Mouse (Mus musculus) MEL (cell line): ENCODE data around the gene Hao2. TPM values are rescaled to one million over a fixed set of nuclear protein-coding genes. Genes with fewer than 3 reads are reported as not detected.

Source experiments
- DNase-seq: peaks from one replicate; pipeline ENCODE4 v3.0.0; 2011; ENCODE audit warnings: low read depth, low spot score
- H3K27ac ChIP-seq: 2 replicates; pipeline ENCODE4 v1.5.1; 2012; ENCODE audit warnings: low read depth, mild to moderate bottlenecking, control low read depth, low read length, moderate library complexity; ENCODE audit not compliant: control insufficient read depth
- H3K27me3 ChIP-seq, 2 experiments: fragments of 150-350 bp in 1 of 2; sonication (generic) in 1 of 2; 2 replicates each; pipeline ENCODE4 v1.6.1; 2012; ENCODE audit warnings: low read length in 2 of 2, mild to moderate bottlenecking in 2 of 2, improper control_type of control experiment in 1 of 2, moderate library complexity in 1 of 2; ENCODE audit not compliant: insufficient read depth in 2 of 2, control insufficient read depth in 1 of 2
- H3K36me3 ChIP-seq, 2 experiments: 2 replicates each; pipeline ENCODE4 v1.6.1; 2012 to 2014; ENCODE audit warnings: low read length in 2 of 2, improper control_type of control experiment in 1 of 2, inconsistent platforms in 1 of 2, mild to moderate bottlenecking in 1 of 2; ENCODE audit not compliant: insufficient read depth in 2 of 2, control insufficient read depth in 1 of 2
- H3K4me1 ChIP-seq, 2 experiments: fragments of 150-350 bp in 1 of 2; sonication (generic) in 1 of 2; 2 replicates each; pipeline ENCODE4 v1.6.1; 2012; ENCODE audit warnings: low read length in 2 of 2, improper control_type of control experiment in 1 of 2, mild to moderate bottlenecking in 1 of 2; ENCODE audit not compliant: insufficient read depth in 2 of 2, control insufficient read depth in 1 of 2
- H3K4me3 ChIP-seq, 2 experiments: fragments of 150-350 bp in 1 of 2; sonication (generic) in 1 of 2; 2 replicates each; pipeline ENCODE4 v1.5.1; 2012; ENCODE audit warnings: low read depth in 2 of 2, low read length in 2 of 2, mild to moderate bottlenecking in 2 of 2, moderate library complexity in 2 of 2, control low read depth in 1 of 2, improper control_type of control experiment in 1 of 2; ENCODE audit not compliant: control insufficient read depth in 1 of 2, insufficient read depth in 1 of 2
- H3K79me2 ChIP-seq: 2 replicates; pipeline ENCODE4 v1.6.1; 2012; ENCODE audit warnings: mild to moderate bottlenecking, low read length, moderate library complexity; ENCODE audit not compliant: control insufficient read depth, poor library complexity, insufficient read depth
- H3K9ac ChIP-seq: 2 replicates; pipeline ENCODE4 v1.6.1; 2012; ENCODE audit warnings: low read depth, mild to moderate bottlenecking, control low read depth, low read length, moderate library complexity; ENCODE audit not compliant: control insufficient read depth, poor library complexity, severe bottlenecking
- H3K9me3 ChIP-seq: fragments of 150-350 bp; sonication (generic); replicated peaks from 2 replicates; pipeline ENCODE4 v1.6.1; 2012; ENCODE audit warnings: mild to moderate bottlenecking, low read length, improper control_type of control experiment, moderate library complexity; ENCODE audit not compliant: insufficient read depth
- BHLHE40 ChIP-seq: IDR thresholded peaks from 2 replicates; pipeline ENCODE4 v1.6.1; 2012; ENCODE audit warnings: low read depth, mild to moderate bottlenecking, inconsistent platforms, low read length, improper control_type of control experiment, borderline replicate concordance
- E2F4 ChIP-seq: IDR thresholded peaks from 2 replicates; pipeline ENCODE4 v1.6.1; 2011; ENCODE audit warnings: low read depth, low read length, improper control_type of control experiment, borderline replicate concordance
- ELF1 ChIP-seq: IDR thresholded peaks from 2 replicates; pipeline ENCODE4 v1.6.1; 2014; ENCODE audit warnings: low read depth, mild to moderate bottlenecking, inconsistent platforms, low read length, improper control_type of control experiment, moderate library complexity
- ETS1 ChIP-seq: IDR thresholded peaks from 2 replicates; pipeline ENCODE4 v1.6.1; 2012; ENCODE audit warnings: low read depth, mild to moderate bottlenecking, inconsistent platforms, low read length, improper control_type of control experiment, moderate library complexity
- GABPA ChIP-seq: IDR thresholded peaks from 2 replicates; pipeline ENCODE4 v1.6.1; 2012; ENCODE audit warnings: low read depth, mild to moderate bottlenecking, inconsistent platforms, low read length, improper control_type of control experiment, moderate library complexity
- KAT2A ChIP-seq: conservative IDR thresholded peaks from 2 replicates; pipeline ENCODE4 v1.6.1; 2012; ENCODE audit warnings: low read depth, low read length, improper control_type of control experiment, inconsistent platforms
- MAFK ChIP-seq: IDR thresholded peaks from 2 replicates; pipeline ENCODE4 v1.6.1; 2011; ENCODE audit warnings: low read depth, mild to moderate bottlenecking, low read length, improper control_type of control experiment, borderline replicate concordance
- MAZ ChIP-seq: IDR thresholded peaks from 2 replicates; pipeline ENCODE4 v1.6.1; 2012; ENCODE audit warnings: low read depth, mild to moderate bottlenecking, inconsistent platforms, low read length, improper control_type of control experiment
- MYC ChIP-seq: IDR thresholded peaks from 2 replicates; pipeline ENCODE4 v1.6.1; 2011; ENCODE audit warnings: low read depth, mild to moderate bottlenecking, low read length, improper control_type of control experiment, moderate library complexity
- NELFE ChIP-seq: IDR thresholded peaks from 2 replicates; pipeline ENCODE4 v1.6.1; 2011; ENCODE audit warnings: low read depth, low read length, improper control_type of control experiment
- NRF1 ChIP-seq: IDR thresholded peaks from 2 replicates; pipeline ENCODE4 v1.6.1; 2014; ENCODE audit warnings: low read depth, mild to moderate bottlenecking, inconsistent platforms, low read length, improper control_type of control experiment, moderate library complexity; ENCODE audit not compliant: poor library complexity, insufficient read depth, severe bottlenecking
- POLR2AphosphoS2 ChIP-seq: IDR thresholded peaks from 2 replicates; pipeline ENCODE4 v1.6.1; 2011; ENCODE audit warnings: low read length, improper control_type of control experiment
- RAD21 ChIP-seq: IDR thresholded peaks from 2 replicates; pipeline ENCODE4 v1.6.1; 2011; ENCODE audit warnings: mild to moderate bottlenecking, low read depth, low read length, improper control_type of control experiment
- RCOR1 ChIP-seq: IDR thresholded peaks from 2 replicates; pipeline ENCODE4 v1.6.1; 2012; ENCODE audit warnings: low read depth, mild to moderate bottlenecking, inconsistent platforms, low read length, improper control_type of control experiment
- TAL1 ChIP-seq: IDR thresholded peaks from 2 replicates; pipeline ENCODE4 v1.6.1; 2012; ENCODE audit warnings: mild to moderate bottlenecking, inconsistent platforms, low read length, moderate library complexity, mixed read lengths
- TBP ChIP-seq: IDR thresholded peaks from 2 replicates; pipeline ENCODE4 v1.8.0; 2011; ENCODE audit warnings: low read depth, low read length, improper control_type of control experiment
- TCF12 ChIP-seq: IDR thresholded peaks from 2 replicates; pipeline ENCODE4 v1.6.1; 2014; ENCODE audit warnings: low read depth, mild to moderate bottlenecking, inconsistent platforms, low read length, improper control_type of control experiment, moderate library complexity
- UBTF ChIP-seq: IDR thresholded peaks from 2 replicates; pipeline ENCODE4 v1.6.1; 2012; ENCODE audit warnings: low read depth, mild to moderate bottlenecking, inconsistent platforms, low read length, improper control_type of control experiment, moderate library complexity, borderline replicate concordance; ENCODE audit not compliant: insufficient read depth
- USF1 ChIP-seq: IDR thresholded peaks from 2 replicates; pipeline ENCODE4 v1.6.1; 2014; ENCODE audit warnings: low read depth, mild to moderate bottlenecking, inconsistent platforms, low read length, improper control_type of control experiment, moderate library complexity
- ZKSCAN1 ChIP-seq: IDR thresholded peaks from 2 replicates; pipeline ENCODE4 v1.6.1; 2012; ENCODE audit warnings: low read depth, mild to moderate bottlenecking, inconsistent platforms, low read length, improper control_type of control experiment, moderate library complexity
- ZMIZ1 ChIP-seq: IDR thresholded peaks from 2 replicates; pipeline ENCODE4 v1.6.1; 2012; ENCODE audit warnings: low read depth, mild to moderate bottlenecking, inconsistent platforms, low read length, improper control_type of control experiment, moderate library complexity
- ZNF384 ChIP-seq: IDR thresholded peaks from 2 replicates; pipeline ENCODE4 v1.6.1; 2012; ENCODE audit warnings: low read depth, mild to moderate bottlenecking, inconsistent platforms, low read length, improper control_type of control experiment
- polyA plus RNA-seq, 2 experiments: library from polyadenylated mRNA; stranded (reverse) in 1 of 2; unstranded in 1 of 2; fragments of >175 nt in 1 of 2; fragments of >200 nt in 1 of 2; gene quantifications; 2 replicates each; pipeline versions ENCODE4 v1.2.1 to v1.2.4; 2012; ENCODE audit warnings: low replicate concordance in 2 of 2, low read depth in 1 of 2; ENCODE audit not compliant: insufficient read length in 2 of 2, insufficient read depth in 1 of 2, missing spikeins in 1 of 2
- total RNA-seq: library from RNA; depleted of rRNA; stranded (reverse); fragments of 300-350 nt; gene quantifications from 2 replicates; pipeline ENCODE4 v1.2.3, GENCODE M21; 2012; rRNA removed

Gene Hao2
- not detected in 2 replicates for total RNA-seq
- not detected for polyA plus RNA-seq

- Histone ChIP-seq H3K4me1 (no peaks in the 10 kb centered on the region), H3K9me3 (no peaks in the 10 kb centered on the region), H3K4me3 (no peak within 1 kb of the TSS), H3K27ac (no peak within 1 kb of the TSS), H3K27me3 (no peaks in the 10 kb centered on the region), H3K79me2 (no peaks in the 10 kb centered on the region), H3K9ac (no peak within 1 kb of the TSS), H3K36me3 (no peaks in the 10 kb centered on the region)
- TF ChIP-seq MYC (no peak), E2F4 (no peak), NRF1 (no peak), RAD21 (no peak), TCF12 (no peak), ETS1 (no peak), UBTF (no peak), KAT2A (no peak), MAZ (no peak), POLR2AphosphoS2 (no peak), GABPA (no peak), BHLHE40 (no peak), RCOR1 (no peak), ELF1 (no peak), TAL1 (no peak), ZMIZ1 (no peak), MAFK (no peak), ZNF384 (no peak)
- no peak for DNase-seq
Measured at GRCm38 (mm10) chr3:98893057-98893772, at the start of gene Hao2. Gene Hao2, minus strand, starts transcription at chr3:98893239.

GRCm38 (mm10) chr3:98941601-98942000 lies 48.6 kb upstream of the Hao2 start:
- Histone ChIP-seq H3K4me1 (no peaks in the 10 kb centered on the region), H3K9ac (no peak overlapping the region), H3K27ac (no peak overlapping the region), H3K27me3 (no peaks in the 10 kb centered on the region), H3K4me3 (no peak overlapping the region), H3K79me2 (no peaks in the 10 kb centered on the region), H3K9me3 (no peaks in the 10 kb centered on the region), H3K36me3 (no peaks in the 10 kb centered on the region)
- TF ChIP-seq ZKSCAN1 (no peak), TAL1 (no peak), TBP (no peak), USF1 (no peak), ELF1 (no peak), E2F4 (no peak), ZMIZ1 (no peak), BHLHE40 (no peak), MYC (no peak), ETS1 (no peak), MAZ (no peak), NELFE (no peak), MAFK (no peak), POLR2AphosphoS2 (no peak)
- DNase-seq = no peak
